Mouse (Mus musculus) heart, adult 18-20 months (tissue): ENCODE data around the gene Wdr35. TPM values are rescaled to one million over a fixed set of nuclear protein-coding genes. Genes with fewer than 3 reads are reported as not detected.

Experiments used
- DNase-seq, 2 experiments: peaks; one replicate each; pipeline ENCODE4 v3.0.0; 2021 to 2022; ENCODE audit warnings: mixed read lengths in 1 of 2
- long read RNA-seq, 2 experiments: library from polyadenylated mRNA; stranded (forward); transcript quantifications; one replicate each; pipeline ENCODE4 v2.0.0; 2021
- total RNA-seq, 2 experiments: library from RNA; stranded (reverse); gene quantifications; 2 replicates each; pipeline ENCODE4 v1.2.3; 2021

Gene Wdr35
- total RNA-seq, result 10 to 100 TPM; 10.2 to 10.5 TPM
- long read RNA-seq, experiment 1, full-length matches to known transcripts, result 2 of 5 reads
- long read RNA-seq, experiment 1, partial matches to known transcripts, result 2 of 5 reads
- long read RNA-seq, experiment 1, other reads (novel, unspliced or antisense), result 1 of 5 reads
- long read RNA-seq, experiment 2, full-length matches to known transcripts, result 4 of 6 reads
- long read RNA-seq, experiment 2, partial matches to known transcripts, result 2 of 6 reads
- long read RNA-seq, experiment 2, other reads (novel, unspliced or antisense), result 0 of 6 reads

- DNase-seq, result peak; percentile 90 to 92
Observed at GRCm38 (mm10) chr12:8973820-8974465, at the start of gene Wdr35. Gene Wdr35, plus strand, starts transcription at chr12:8973892.

- peak; percentile 14 to 44 for DNase-seq
Observed at GRCm38 (mm10) chr12:8927652-8928051, 46.0 kb upstream of the Wdr35 start.

- peak in 1 of 2 experiments; percentile 22 for DNase-seq
Observed at GRCm38 (mm10) chr12:8928766-8929165, 44.9 kb upstream of the Wdr35 start.

- DNase-seq, result no peak
Observed at GRCm38 (mm10) chr12:8931083-8931482, 42.6 kb upstream of the Wdr35 start.

GRCm38 (mm10) chr12:8935349-8935748 lies 38.3 kb upstream of the Wdr35 start:
- peak; percentile 48 to 61 for DNase-seq

- DNase-seq, result peak in 1 of 2 experiments; percentile 50
Observed at GRCm38 (mm10) chr12:8936210-8936609, 37.5 kb upstream of the Wdr35 start.

GRCm38 (mm10) chr12:8939490-8939889 lies 34.2 kb upstream of the Wdr35 start:
- no peak for DNase-seq

GRCm38 (mm10) chr12:8940011-8941005 lies 33.4 kb upstream of the Wdr35 start:
- DNase-seq, result no peak

GRCm38 (mm10) chr12:8941131-8941615 lies 32.5 kb upstream of the Wdr35 start:
- no peak for DNase-seq

GRCm38 (mm10) chr12:8941699-8942392 lies 31.8 kb upstream of the Wdr35 start:
- DNase-seq, result no peak

- no peak for DNase-seq
Observed at GRCm38 (mm10) chr12:8947163-8947562, 26.5 kb upstream of the Wdr35 start.

GRCm38 (mm10) chr12:8947714-8948464 lies 25.8 kb upstream of the Wdr35 start, which contains the start of gene Matn3:
Gene Matn3, plus strand, starts transcription at chr12:8947929.
- DNase-seq, result peak; percentile 79 to 87

- DNase-seq, result no peak
Observed at GRCm38 (mm10) chr12:8953136-8953535, 20.6 kb upstream of the Wdr35 start.

- DNase-seq, result no peak
Observed at GRCm38 (mm10) chr12:8954161-8954561, 19.5 kb upstream of the Wdr35 start.

- no peak for DNase-seq
Observed at GRCm38 (mm10) chr12:8961607-8962316, 11.9 kb upstream of the Wdr35 start.

- peak; percentile 62 to 83 for DNase-seq
Observed at GRCm38 (mm10) chr12:8969828-8970227, 3.9 kb upstream of the Wdr35 start.

- no peak for DNase-seq
Observed at GRCm38 (mm10) chr12:8975076-8975475, 1.4 kb downstream of the Wdr35 start.

- peak in 1 of 2 experiments; percentile 28 for DNase-seq
Observed at GRCm38 (mm10) chr12:8993231-8993630, 19.5 kb downstream of the Wdr35 start.

- DNase-seq, result no peak
Observed at GRCm38 (mm10) chr12:8998318-8998717, 24.6 kb downstream of the Wdr35 start.

- DNase-seq, result peak; percentile 70 to 79
Observed at GRCm38 (mm10) chr12:9002038-9002648, 28.5 kb downstream of the Wdr35 start.
